In the genomic region with DNA sequence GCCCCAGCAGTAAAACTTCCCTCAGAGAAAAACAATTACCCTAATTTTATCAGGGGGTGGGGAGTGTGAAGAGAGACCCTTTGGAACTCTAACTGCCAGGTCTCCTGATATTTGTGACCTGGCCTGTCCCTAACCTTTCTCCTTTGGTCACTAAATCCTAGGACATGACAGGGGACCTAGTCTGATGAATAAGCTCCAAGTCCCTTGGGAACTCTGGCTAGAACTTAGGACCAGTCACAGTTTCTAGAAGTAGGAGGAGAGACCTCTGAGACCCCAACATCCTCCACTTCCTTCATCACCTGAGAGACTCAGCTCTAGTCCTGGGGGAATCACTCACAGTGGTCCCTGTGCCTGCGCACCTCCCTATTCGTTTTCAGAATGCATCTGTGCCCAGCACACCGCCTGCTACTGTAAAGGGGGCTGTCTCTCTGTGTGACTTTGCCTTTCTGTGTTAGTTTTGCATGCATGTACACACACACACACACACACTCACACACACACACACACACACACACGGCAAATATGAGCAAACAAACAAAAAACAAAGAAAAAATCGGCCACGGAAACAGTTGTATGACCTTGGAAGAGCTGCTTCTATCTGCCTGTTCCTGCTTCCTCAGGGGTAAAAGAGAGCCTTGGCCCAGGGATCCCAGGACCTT, we compare ENCODE assay signal across 9 mouse cellular contexts. TPM values are rescaled to one million over a fixed set of nuclear protein-coding genes. Genes with fewer than 3 reads are reported as not detected.
DNase-seq lines count a peak whose midpoint lies in the region; ATAC-seq lines count a peak whose summit lies in the region.
"Had no signal": no experiment of that assay in that cellular context is flagged by ENCODE, and none has a peak within 500 bp of the region (broad histone marks: within the 10 kb centered on the region; RNA-seq: fewer than 3 reads in every experiment).

No protein-coding gene starts in this region.

- WGBS in limb, embryonic 12.5 days, result 7% methylated on average over 6 of the region's 6 CpGs
- WGBS in stomach, embryonic 14.5 days, result 3% methylated on average over 6 of the region's 6 CpGs

- ATAC-seq in limb, embryonic 12.5 days (ENCODE audit: insufficient number of reproducible peaks, insufficient read depth, low FRiP score, low TSS enrichment, low read depth), result no peak
- ATAC-seq in stomach, embryonic 14.5 days (ENCODE audit: insufficient number of reproducible peaks, insufficient read depth, low FRiP score, low read depth), result no peak

- peaks cover 56% of the 10 kb centered on the region for H3K4me1 ChIP-seq in limb, embryonic 12.5 days (replicated peaks)
- peaks cover 37% of the 10 kb centered on the region for H3K4me1 ChIP-seq in stomach, embryonic 14.5 days (ENCODE audit: control insufficient read depth, insufficient read depth, low read length)

- H3K4me3 ChIP-seq in limb, embryonic 12.5 days (replicated peaks), result peak overlapping the region; percentile 66
- peak overlapping the region; percentile 55 for H3K4me3 ChIP-seq in stomach, embryonic 14.5 days (ENCODE audit: low read depth, low read length)

- DNase-seq in cerebellum, postnatal 10 days, result peak; percentile 20 to 46
- DNase-seq in cerebellum, postnatal 4 days (ENCODE audit: low spot score in 2 of 2), result no peak
- DNase-seq in ovary, postnatal 36 days (ENCODE audit: low spot score), result peak; percentile 14
- DNase-seq in ovary, postnatal 10 days (ENCODE audit: low spot score), result no peak
- no peak for DNase-seq in adrenal gland, postnatal 25 days
- no peak for DNase-seq in right cerebral cortex, postnatal 25 days

- H3K9ac ChIP-seq in limb, embryonic 12.5 days (replicated peaks), result peak overlapping the region; percentile 88
- H3K9ac ChIP-seq in stomach, embryonic 14.5 days (replicated peaks; ENCODE audit: low read depth, low read length), result peak overlapping the region; percentile 71

- peak overlapping the region; percentile 100 for H3K27ac ChIP-seq in limb, embryonic 12.5 days
- H3K27ac ChIP-seq in stomach, embryonic 14.5 days (ENCODE audit: low read length), result peak overlapping the region; percentile 94

- H3K9me3 ChIP-seq in limb, embryonic 12.5 days, result no peaks in the 10 kb centered on the region
- no peaks in the 10 kb centered on the region for H3K9me3 ChIP-seq in stomach, embryonic 14.5 days (ENCODE audit: control insufficient read depth, low read depth, low read length)

- peaks cover 7% of the 10 kb centered on the region; the same call in 1 of the 2 replicates for H3K27me3 ChIP-seq in limb, embryonic 12.5 days
- H3K27me3 ChIP-seq in stomach, embryonic 14.5 days (ENCODE audit: control insufficient read depth, insufficient read depth, low read length), result no peaks in the 10 kb centered on the region

- peak overlapping the region; percentile 90 for H3K4me2 ChIP-seq in limb, embryonic 12.5 days
- H3K4me2 ChIP-seq in stomach, embryonic 14.5 days (replicated peaks; ENCODE audit: low read depth, low read length), result peak overlapping the region; percentile 71

- no peaks in the 10 kb centered on the region for H3K36me3 ChIP-seq in limb, embryonic 12.5 days
- H3K36me3 ChIP-seq in stomach, embryonic 14.5 days (ENCODE audit: control insufficient read depth, insufficient read depth, low read length), result no peaks in the 10 kb centered on the region

RNA-seq across cellular contexts. Expression of gene Smarcd3, which starts 18.8 kb away (rescaled TPM):
- 68.5 and 72.6 TPM in 2 replicates for polyA plus RNA-seq in limb, embryonic 12.5 days (2016; fragmentation: Nextera tagmentation; extraction: Ambion mirVana)
- polyA plus RNA-seq in stomach, embryonic 14.5 days (2014; fragmentation: Nextera tagmentation; extraction: Ambion mirVana), result 35.6 and 36.2 TPM in 2 replicates
- total RNA-seq in adrenal gland, postnatal 25 days (2021), result 14.5 and 18.7 TPM in 2 replicates

RNA-seq across cellular contexts. Expression of gene Chpf2, which starts 18.9 kb away (rescaled TPM):
- polyA plus RNA-seq in limb, embryonic 12.5 days (2016; fragmentation: Nextera tagmentation; extraction: Ambion mirVana), result 20.1 and 24.0 TPM in 2 replicates
- polyA plus RNA-seq in stomach, embryonic 14.5 days (2014; fragmentation: Nextera tagmentation; extraction: Ambion mirVana), result 11.3 and 13.4 TPM in 2 replicates
- 40.7 and 66.4 TPM in 2 replicates for total RNA-seq in adrenal gland, postnatal 25 days (2021)

RNA-seq across cellular contexts. Expression of gene Abcf2, which starts 28.2 kb away (rescaled TPM):
- 131 and 134 TPM in 2 replicates for polyA plus RNA-seq in limb, embryonic 12.5 days (2016; fragmentation: Nextera tagmentation; extraction: Ambion mirVana)
- 79.5 and 89.2 TPM in 2 replicates for polyA plus RNA-seq in stomach, embryonic 14.5 days (2014; fragmentation: Nextera tagmentation; extraction: Ambion mirVana)
- total RNA-seq in adrenal gland, postnatal 25 days (2021), result 74.1 and 76.8 TPM in 2 replicates

RNA-seq across cellular contexts. Expression of gene 4931409K22Rik, which starts 48.8 kb away (rescaled TPM):
- polyA plus RNA-seq in limb, embryonic 12.5 days (2016; fragmentation: Nextera tagmentation; extraction: Ambion mirVana), result 0.06 and 0.19 TPM in 2 replicates
- 0.10 TPM in 2 replicates for polyA plus RNA-seq in stomach, embryonic 14.5 days (2014; fragmentation: Nextera tagmentation; extraction: Ambion mirVana)
- total RNA-seq in adrenal gland, postnatal 25 days (2021), result not detected in 2 replicates
- total RNA-seq: layer of hippocampus, postnatal 10 days had no signal

Comparison
In these comparisons a context has a peak if more than half of its experiments do, and no peak if none do; other contexts are left out.
1. DNase-seq: peak in cerebellum, postnatal 10 days (2 of 2) and ovary, postnatal 36 days (single experiment); none in cerebellum, postnatal 4 days (0 of 2), ovary, postnatal 10 days (single experiment), adrenal gland, postnatal 25 days (single experiment) and right cerebral cortex, postnatal 25 days (single experiment).